Mouse (Mus musculus): ENCODE results near the gene Slc35b4. TPM values are rescaled to one million over a fixed set of nuclear protein-coding genes. Genes with fewer than 3 reads are reported as not detected.

Slc35b4 gene
- polyA plus RNA-seq, 1 experiment from 2014 or later: 47.3 TPM

- Histone ChIP-seq H3K27ac (replicated peaks; ENCODE audit: low read depth, low read length) (no peak overlapping the region; the same call in 1 of the 2 replicates), H3K9ac (replicated peaks; ENCODE audit: low read length) (no peak overlapping the region), H3K27me3 (ENCODE audit: control insufficient read depth, insufficient read depth, low read length) (no peaks in the 10 kb centered on the region), H3K9me3 (replicated peaks; ENCODE audit: control insufficient read depth, low read length) (no peaks in the 10 kb centered on the region), H3K4me2 (ENCODE audit: low read depth, low read length) (no peak overlapping the region), H3K36me3 (replicated peaks; ENCODE audit: control insufficient read depth, insufficient read depth, low read depth, low read length) (no peaks in the 10 kb centered on the region), H3K4me3 (ENCODE audit: low read depth, low read length) (no peak overlapping the region), H3K4me1 (ENCODE audit: control insufficient read depth, insufficient read depth, low read length) (no peaks in the 10 kb centered on the region; the same call in 1 of the 2 replicates)
- WGBS: 50% methylated on average over 3 of the region's 3 CpGs
- ATAC-seq (replicated peaks; ENCODE audit: insufficient number of reproducible peaks, low FRiP score, low TSS enrichment, low read depth): no peak
- no peak for DNase-seq (ENCODE audit: low spot score)
These were observed 22.7 kb downstream of the Slc35b4 start for GRCm38 (mm10) chr6:34154202-34154601.

GRCm38 (mm10) chr6:34153069-34154052 is 23.6 kb downstream of the Slc35b4 start:
- no peaks in the 10 kb centered on the region for H3K9me3 ChIP-seq (replicated peaks; ENCODE audit: control insufficient read depth, low read length)
- H3K9ac ChIP-seq (replicated peaks; ENCODE audit: low read length): no peak overlapping the region
- ATAC-seq (replicated peaks; ENCODE audit: insufficient number of reproducible peaks, low FRiP score, low TSS enrichment, low read depth): no peak
- H3K27me3 ChIP-seq (ENCODE audit: control insufficient read depth, insufficient read depth, low read length): no peaks in the 10 kb centered on the region
- DNase-seq (ENCODE audit: low spot score): peak; percentile 36
- WGBS: 41% methylated on average over 18 of the region's 18 CpGs
- H3K4me3 ChIP-seq (ENCODE audit: low read depth, low read length): no peak overlapping the region
- peak overlapping the region; percentile 13; the same call in 1 of the 2 replicates for H3K27ac ChIP-seq (replicated peaks; ENCODE audit: low read depth, low read length)
- H3K36me3 ChIP-seq (replicated peaks; ENCODE audit: control insufficient read depth, insufficient read depth, low read depth, low read length): no peaks in the 10 kb centered on the region
- 0 out of 2 replicates have a peak overlapping the region, but pooled peaks have one; percentile 10 for H3K4me2 ChIP-seq (ENCODE audit: low read depth, low read length)
- no peaks in the 10 kb centered on the region; the same call in 1 of the 2 replicates for H3K4me1 ChIP-seq (ENCODE audit: control insufficient read depth, insufficient read depth, low read length)

GRCm38 (mm10) chr6:34149821-34150220 is 27.1 kb downstream of the Slc35b4 start:
- Histone ChIP-seq H3K4me1 (ENCODE audit: control insufficient read depth, insufficient read depth, low read length) (no peaks in the 10 kb centered on the region; the same call in 1 of the 2 replicates), H3K9ac (replicated peaks; ENCODE audit: low read length) (no peak overlapping the region), H3K4me2 (ENCODE audit: low read depth, low read length) (no peak overlapping the region), H3K27me3 (ENCODE audit: control insufficient read depth, insufficient read depth, low read length) (no peaks in the 10 kb centered on the region), H3K9me3 (replicated peaks; ENCODE audit: control insufficient read depth, low read length) (no peaks in the 10 kb centered on the region), H3K36me3 (replicated peaks; ENCODE audit: control insufficient read depth, insufficient read depth, low read depth, low read length) (no peaks in the 10 kb centered on the region), H3K4me3 (ENCODE audit: low read depth, low read length) (no peak overlapping the region), H3K27ac (replicated peaks; ENCODE audit: low read depth, low read length) (no peak overlapping the region)
- no peak for ATAC-seq (replicated peaks; ENCODE audit: insufficient number of reproducible peaks, low FRiP score, low TSS enrichment, low read depth)
- 84% methylated on average over 1 of the region's 1 CpGs for WGBS
- DNase-seq (ENCODE audit: low spot score): no peak

DNA sequence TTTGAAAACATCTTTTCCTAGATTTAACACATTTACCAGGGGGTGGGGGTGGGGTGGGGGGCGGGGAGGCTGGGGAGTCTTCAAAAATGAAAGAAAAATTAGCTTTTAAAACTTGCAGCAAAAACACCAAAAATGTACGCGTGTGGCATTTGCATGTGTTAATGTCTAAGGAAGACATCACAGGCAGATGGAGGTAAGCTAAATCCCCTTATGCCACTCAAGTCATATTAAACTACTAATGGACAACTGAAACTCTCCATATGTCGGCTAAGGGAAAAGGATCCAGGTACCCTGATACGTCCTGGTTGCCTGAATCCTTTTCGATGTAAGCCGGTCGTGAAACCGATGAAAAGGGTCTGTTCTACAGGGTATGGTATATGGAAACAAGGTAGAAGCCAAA is 27.8 kb downstream of the Slc35b4 start:
- Histone ChIP-seq H3K4me2 (ENCODE audit: low read depth, low read length) (no peak overlapping the region), H3K27ac (replicated peaks; ENCODE audit: low read depth, low read length) (no peak overlapping the region), H3K9ac (replicated peaks; ENCODE audit: low read length) (no peak overlapping the region), H3K4me1 (ENCODE audit: control insufficient read depth, insufficient read depth, low read length) (no peaks in the 10 kb centered on the region; the same call in 1 of the 2 replicates), H3K9me3 (replicated peaks; ENCODE audit: control insufficient read depth, low read length) (no peaks in the 10 kb centered on the region), H3K27me3 (ENCODE audit: control insufficient read depth, insufficient read depth, low read length) (no peaks in the 10 kb centered on the region), H3K36me3 (replicated peaks; ENCODE audit: control insufficient read depth, insufficient read depth, low read depth, low read length) (no peaks in the 10 kb centered on the region), H3K4me3 (ENCODE audit: low read depth, low read length) (no peak overlapping the region)
- DNase-seq (ENCODE audit: low spot score) (no peak), ATAC-seq (replicated peaks; ENCODE audit: insufficient number of reproducible peaks, low FRiP score, low TSS enrichment, low read depth) (no peak)
- 85% methylated on average over 9 of the region's 9 CpGs for WGBS

GRCm38 (mm10) chr6:34148639-34149038 is 28.3 kb downstream of the Slc35b4 start:
- no peak overlapping the region for H3K4me3 ChIP-seq (ENCODE audit: low read depth, low read length)
- H3K27me3 ChIP-seq (ENCODE audit: control insufficient read depth, insufficient read depth, low read length): no peaks in the 10 kb centered on the region
- DNase-seq (ENCODE audit: low spot score) (no peak), ATAC-seq (replicated peaks; ENCODE audit: insufficient number of reproducible peaks, low FRiP score, low TSS enrichment, low read depth) (no peak)
- WGBS: 86% methylated on average over 7 of the region's 7 CpGs
- no peak overlapping the region for H3K4me2 ChIP-seq (ENCODE audit: low read depth, low read length)
- no peak overlapping the region for H3K9ac ChIP-seq (replicated peaks; ENCODE audit: low read length)
- no peaks in the 10 kb centered on the region for H3K4me1 ChIP-seq (ENCODE audit: control insufficient read depth, insufficient read depth, low read length)
- H3K9me3 ChIP-seq (replicated peaks; ENCODE audit: control insufficient read depth, low read length): no peaks in the 10 kb centered on the region
- H3K36me3 ChIP-seq (replicated peaks; ENCODE audit: control insufficient read depth, insufficient read depth, low read depth, low read length): no peaks in the 10 kb centered on the region
- no peak overlapping the region for H3K27ac ChIP-seq (replicated peaks; ENCODE audit: low read depth, low read length)

DNA sequence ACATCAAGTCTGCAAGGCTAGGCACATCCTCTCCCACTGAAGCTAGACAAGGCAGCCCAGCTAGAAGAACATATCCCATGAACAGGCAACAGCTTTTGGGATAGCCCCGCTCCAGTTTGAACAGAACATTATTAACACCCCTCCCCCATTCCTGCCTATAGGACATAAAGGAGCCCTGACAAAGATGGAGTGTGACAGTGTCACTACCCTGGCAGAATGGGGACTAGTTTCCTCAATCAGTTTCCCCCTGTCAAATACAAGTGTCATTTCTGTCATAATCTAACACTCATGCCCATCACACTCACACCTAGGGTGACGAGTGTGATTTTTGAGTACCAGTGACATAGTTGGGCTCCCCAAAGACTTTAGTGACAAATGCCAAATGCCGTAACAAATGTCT is 28.9 kb downstream of the Slc35b4 start:
- Histone ChIP-seq H3K4me3 (ENCODE audit: low read depth, low read length) (no peak overlapping the region), H3K4me2 (ENCODE audit: low read depth, low read length) (no peak overlapping the region), H3K27me3 (ENCODE audit: control insufficient read depth, insufficient read depth, low read length) (no peaks in the 10 kb centered on the region), H3K4me1 (ENCODE audit: control insufficient read depth, insufficient read depth, low read length) (no peaks in the 10 kb centered on the region), H3K36me3 (replicated peaks; ENCODE audit: control insufficient read depth, insufficient read depth, low read depth, low read length) (no peaks in the 10 kb centered on the region), H3K27ac (replicated peaks; ENCODE audit: low read depth, low read length) (no peak overlapping the region), H3K9ac (replicated peaks; ENCODE audit: low read length) (no peak overlapping the region), H3K9me3 (replicated peaks; ENCODE audit: control insufficient read depth, low read length) (no peaks in the 10 kb centered on the region)
- WGBS: 86% methylated on average over 3 of the region's 3 CpGs
- no peak for DNase-seq (ENCODE audit: low spot score)
- ATAC-seq (replicated peaks; ENCODE audit: insufficient number of reproducible peaks, low FRiP score, low TSS enrichment, low read depth): no peak

DNA sequence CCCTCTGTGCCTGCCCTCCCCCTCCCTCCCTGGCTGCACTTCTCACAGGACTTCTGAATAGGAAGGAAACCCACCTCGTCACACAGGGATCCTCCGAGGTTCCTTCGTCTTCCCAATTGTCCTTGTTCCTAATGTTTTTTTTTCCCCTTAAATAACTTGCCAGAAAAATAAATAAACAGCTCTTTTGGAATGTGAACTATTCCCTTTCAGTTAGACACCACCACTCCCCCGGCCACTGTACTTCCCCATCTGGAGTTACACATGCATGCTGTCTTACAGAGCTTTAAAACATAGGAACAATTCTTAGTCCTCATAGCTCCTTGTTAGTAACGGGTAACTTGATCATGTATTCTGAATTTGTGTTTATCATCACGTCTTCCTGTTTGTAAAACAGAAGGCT is 30.9 kb downstream of the Slc35b4 start:
- Histone ChIP-seq H3K9me3 (replicated peaks; ENCODE audit: control insufficient read depth, low read length) (no peaks in the 10 kb centered on the region), H3K4me1 (ENCODE audit: control insufficient read depth, insufficient read depth, low read length) (no peaks in the 10 kb centered on the region), H3K4me3 (ENCODE audit: low read depth, low read length) (no peak overlapping the region), H3K9ac (replicated peaks; ENCODE audit: low read length) (no peak overlapping the region), H3K27me3 (ENCODE audit: control insufficient read depth, insufficient read depth, low read length) (no peaks in the 10 kb centered on the region), H3K27ac (replicated peaks; ENCODE audit: low read depth, low read length) (no peak overlapping the region), H3K4me2 (ENCODE audit: low read depth, low read length) (no peak overlapping the region), H3K36me3 (replicated peaks; ENCODE audit: control insufficient read depth, insufficient read depth, low read depth, low read length) (no peaks in the 10 kb centered on the region)
- ATAC-seq (replicated peaks; ENCODE audit: insufficient number of reproducible peaks, low FRiP score, low TSS enrichment, low read depth): no peak
- no peak for DNase-seq (ENCODE audit: low spot score)
- 52% methylated on average over 6 of the region's 6 CpGs for WGBS

DNA sequence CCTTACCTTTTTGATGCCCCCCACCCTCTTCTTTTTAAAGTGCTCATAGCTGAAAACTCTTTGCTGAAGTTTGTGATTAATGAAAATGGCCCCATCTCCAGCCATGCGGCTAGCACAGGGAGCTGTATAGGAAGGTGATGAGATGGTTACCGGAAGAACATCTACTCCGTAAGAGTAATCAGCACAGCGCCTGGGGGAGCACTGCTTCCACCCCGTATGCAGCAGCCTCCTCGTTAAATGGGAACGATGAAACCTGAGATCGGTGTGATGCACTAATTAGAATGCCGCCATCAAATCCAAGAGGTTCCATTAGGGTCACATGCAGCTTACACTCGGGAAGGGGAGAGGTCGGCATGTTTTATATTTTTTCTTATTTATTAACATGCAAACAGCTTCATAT is 34.0 kb downstream of the Slc35b4 start:
- Histone ChIP-seq H3K27me3 (ENCODE audit: control insufficient read depth, insufficient read depth, low read length) (no peaks in the 10 kb centered on the region), H3K27ac (replicated peaks; ENCODE audit: low read depth, low read length) (no peak overlapping the region), H3K36me3 (replicated peaks; ENCODE audit: control insufficient read depth, insufficient read depth, low read depth, low read length) (no peaks in the 10 kb centered on the region), H3K9me3 (replicated peaks; ENCODE audit: control insufficient read depth, low read length) (no peaks in the 10 kb centered on the region), H3K4me3 (ENCODE audit: low read depth, low read length) (no peak overlapping the region), H3K4me1 (ENCODE audit: control insufficient read depth, insufficient read depth, low read length) (no peaks in the 10 kb centered on the region), H3K9ac (replicated peaks; ENCODE audit: low read length) (no peak overlapping the region), H3K4me2 (ENCODE audit: low read depth, low read length) (no peak overlapping the region)
- ATAC-seq (replicated peaks; ENCODE audit: insufficient number of reproducible peaks, low FRiP score, low TSS enrichment, low read depth) (no peak), DNase-seq (ENCODE audit: low spot score) (no peak)
- WGBS: 70% methylated on average over 11 of the region's 11 CpGs
